Mouse (Mus musculus) embryonic fibroblast, embryonic 13.5 days (primary cell): ENCODE data around the gene Rab11fip3.

Experiments
- CTCF ChIP-seq: IDR thresholded peaks from 2 replicates; pipeline ENCODE4 v1.5.1; 2011; ENCODE audit warnings: mild to moderate bottlenecking, control low read depth, low read length, moderate library complexity, borderline replicate concordance; ENCODE audit not compliant: insufficient read depth
- POLR2A ChIP-seq: IDR thresholded peaks from 2 replicates; pipeline ENCODE4 v1.6.1; 2011; ENCODE audit warnings: low read depth, mild to moderate bottlenecking, control low read depth, low read length, moderate library complexity

DNA sequence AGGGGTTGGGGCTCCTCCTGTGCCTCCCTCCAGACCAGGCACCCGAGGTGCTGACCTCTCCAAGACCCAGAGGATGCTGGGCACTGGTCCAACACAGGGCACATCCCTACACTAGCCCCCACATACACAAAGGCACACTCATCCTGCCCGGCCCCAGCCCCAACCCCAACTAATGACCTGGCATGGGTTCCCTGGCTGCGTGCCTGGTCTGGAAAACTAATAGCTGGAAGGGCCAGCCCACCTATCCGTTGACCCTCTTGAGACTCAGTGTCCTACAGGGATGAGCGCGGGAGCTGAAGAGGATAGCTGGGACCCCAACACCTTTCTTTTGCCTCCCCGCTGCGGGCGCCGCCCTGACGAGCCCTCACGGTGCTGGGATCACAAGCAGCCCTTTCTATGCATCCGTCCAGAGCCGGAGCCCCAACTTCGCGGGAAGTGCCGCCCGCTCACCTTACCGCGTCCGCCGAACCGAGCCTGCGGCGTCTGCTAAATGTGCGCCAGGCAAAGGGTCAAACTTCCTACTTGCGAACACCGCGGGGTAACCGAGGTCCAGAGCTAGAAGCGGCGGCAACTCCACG is 118.0 kb downstream of the Rab11fip3 start:
- TF ChIP-seq CTCF (no peak), POLR2A (no peak)
